Mouse (Mus musculus) kidney, postnatal 10 days (tissue): Measurements from ENCODE around the gene Uimc1.
"Not testable (repeated sequence)": the region's sequence is repeated elsewhere in the genome, so short reads cannot be mapped to it uniquely, and the experiment has no call there.

Source experiments
- DNase-seq: peaks from one replicate; pipeline ENCODE4 v3.0.0; 2021; ENCODE audit warnings: mixed read lengths

The Uimc1 gene

DNA sequence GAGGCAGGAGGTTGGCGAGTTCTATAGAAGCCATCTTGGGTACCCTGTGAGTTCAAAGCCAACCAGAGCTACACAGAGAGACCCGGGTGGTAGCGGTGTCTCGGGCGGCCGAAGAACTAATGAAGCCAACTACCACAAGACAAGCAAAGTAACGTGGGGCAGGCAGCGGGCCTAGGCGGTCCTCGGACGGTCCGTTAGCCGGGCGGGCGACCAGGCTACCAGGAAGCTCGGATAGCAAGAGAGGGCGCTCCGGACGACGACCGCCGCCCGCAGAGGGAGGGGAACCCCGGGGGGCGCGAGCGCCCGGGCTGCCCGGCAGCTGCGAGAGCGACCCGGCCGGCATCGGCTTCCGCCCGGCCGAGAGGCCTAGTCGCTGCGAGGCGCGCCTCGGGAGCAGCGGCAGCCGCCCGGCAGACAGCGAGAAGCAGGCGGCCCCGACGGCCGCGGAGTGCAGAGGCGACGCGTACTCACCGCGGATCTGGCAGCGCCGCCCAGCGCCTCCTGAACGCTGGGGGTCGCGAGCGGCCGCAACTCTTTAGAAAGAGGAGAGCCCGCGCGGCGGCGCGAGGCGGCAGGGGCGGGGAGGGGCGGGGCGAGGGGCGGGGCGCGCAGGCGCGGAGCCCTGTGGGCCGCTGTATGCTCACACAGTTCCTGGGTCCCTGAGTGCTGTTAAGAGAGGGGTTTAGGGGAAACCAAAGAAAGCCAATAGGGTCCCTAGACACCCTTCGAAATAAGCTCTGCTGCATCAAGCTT lies at the start of gene Uimc1:
Gene Uimc1, minus strand, starts transcription at position 575 of the 753 bp plus-strand sequence.
- DNase-seq: peak; percentile 93

DNA sequence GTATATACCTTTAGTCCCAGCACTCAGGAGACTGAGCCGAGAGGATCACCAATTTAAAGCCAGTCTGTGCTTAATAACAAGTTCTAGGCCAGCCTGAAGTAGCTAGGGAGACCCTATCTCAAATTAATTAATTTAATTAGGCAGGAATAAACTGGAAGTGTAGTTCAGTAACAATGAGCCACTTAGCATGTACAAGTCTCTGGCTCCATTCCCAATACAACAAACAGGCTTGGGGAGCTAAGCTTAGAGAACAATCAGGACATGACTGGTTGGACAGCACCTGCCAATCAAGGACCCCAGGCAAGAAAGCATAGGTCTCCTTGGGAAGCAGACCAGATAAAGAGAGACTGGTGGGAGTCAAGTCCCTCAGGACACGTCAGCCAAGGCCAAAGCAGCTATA lies 40.2 kb upstream of the Uimc1 start:
- DNase-seq: no peak

DNA sequence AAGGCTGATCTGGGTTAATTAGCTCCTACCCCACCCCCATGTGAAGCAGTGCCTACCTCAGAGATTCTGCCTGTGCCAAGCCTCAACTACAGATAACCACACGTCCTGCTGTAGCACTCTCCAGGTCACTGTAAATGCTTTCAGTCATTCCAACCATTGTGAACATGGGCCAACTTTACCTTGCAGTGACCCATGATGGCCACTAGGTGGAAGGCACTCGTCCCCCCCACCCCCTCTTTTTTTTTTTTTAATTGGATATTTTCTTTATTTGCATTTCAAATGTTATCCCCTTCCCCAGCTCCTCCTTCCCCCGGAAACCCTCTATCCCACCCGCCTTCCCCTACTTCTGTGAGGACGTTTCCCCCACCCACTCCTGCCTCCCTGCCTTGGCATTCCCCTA lies 35.3 kb upstream of the Uimc1 start:
- DNase-seq: no peak

DNA sequence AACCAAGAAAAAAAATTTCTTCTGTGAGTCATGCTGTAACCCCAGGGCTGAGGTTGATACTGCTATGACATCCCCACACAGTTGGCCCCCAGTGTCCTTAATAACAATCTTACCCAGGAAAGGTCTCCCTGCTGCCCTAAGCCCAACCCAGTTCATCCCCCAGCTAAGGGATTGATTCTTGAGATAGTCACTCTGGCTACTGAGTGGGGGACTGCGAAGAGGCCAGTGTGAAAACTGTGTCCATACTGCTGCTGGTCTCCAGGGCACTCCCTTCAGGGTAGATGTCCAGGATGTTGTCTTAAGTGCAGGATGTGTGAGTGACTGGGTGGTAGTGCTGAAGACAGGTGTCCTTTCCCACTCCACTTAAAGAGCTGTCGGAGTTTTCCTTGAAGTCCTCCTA lies 33.3 kb upstream of the Uimc1 start, which contains the start of gene Gm17617:
Gene Gm17617, minus strand, starts transcription at position 101 of the 400 bp plus-strand sequence.
- DNase-seq: no peak

DNA sequence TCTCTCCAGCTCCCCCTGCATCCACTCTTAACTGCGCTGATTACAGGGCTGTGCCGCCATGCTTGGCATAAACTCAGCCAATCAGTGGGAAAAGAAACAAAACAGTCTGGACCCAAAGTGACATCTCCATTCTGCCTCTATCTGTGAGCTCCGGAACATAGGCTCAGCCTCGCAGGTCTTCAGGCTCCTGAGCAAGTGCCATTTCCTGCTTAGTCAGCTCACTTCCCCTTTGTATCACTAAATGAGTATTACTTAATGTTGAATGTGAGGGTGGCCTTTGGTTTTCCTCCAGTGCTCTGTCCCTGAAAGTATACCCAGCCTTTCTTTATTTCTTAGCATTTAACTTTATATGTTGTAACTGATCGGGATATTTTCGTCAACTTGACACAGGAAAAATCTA lies 24.8 kb upstream of the Uimc1 start:
- DNase-seq: no peak

DNA sequence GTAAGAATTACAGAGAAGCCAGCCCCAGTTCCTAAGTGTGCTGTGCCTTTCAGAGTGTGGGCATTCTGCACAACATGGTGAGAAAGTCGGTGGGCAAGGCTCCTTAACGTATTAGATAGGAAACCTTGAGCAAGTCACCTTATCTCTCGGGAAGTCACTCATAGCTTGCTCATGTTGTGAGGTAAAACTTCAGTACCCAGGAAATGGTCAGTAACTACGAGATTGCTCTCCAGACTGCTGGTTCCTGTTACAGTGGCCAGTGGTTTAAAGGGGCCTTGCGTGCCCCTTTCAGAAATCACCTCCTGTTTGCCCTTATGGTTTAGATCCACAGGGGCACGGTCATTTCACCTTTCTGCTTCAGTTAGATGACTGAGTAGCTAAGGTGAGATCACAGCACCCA lies 14.3 kb upstream of the Uimc1 start:
- DNase-seq: no peak

DNA sequence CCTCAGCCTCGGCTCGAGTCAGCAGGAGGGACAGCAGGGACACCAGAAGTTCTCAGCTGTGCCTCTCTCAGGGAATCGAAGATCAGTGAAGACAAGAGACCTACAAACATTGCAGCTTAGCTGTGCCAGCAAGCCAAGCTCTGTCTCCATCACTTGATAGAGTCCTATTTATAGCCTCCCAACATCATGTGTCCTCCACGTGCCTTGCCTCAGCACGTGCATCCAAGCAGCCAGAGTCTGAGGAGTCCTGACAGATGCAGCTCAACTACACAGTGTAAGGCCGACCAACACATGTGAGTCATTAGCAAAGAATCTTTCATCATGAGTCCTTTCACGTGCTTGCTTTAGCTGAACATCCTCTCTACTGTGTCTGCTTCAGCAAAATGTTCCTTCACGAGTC lies 7.6 kb upstream of the Uimc1 start:
- DNase-seq: no peak

DNA sequence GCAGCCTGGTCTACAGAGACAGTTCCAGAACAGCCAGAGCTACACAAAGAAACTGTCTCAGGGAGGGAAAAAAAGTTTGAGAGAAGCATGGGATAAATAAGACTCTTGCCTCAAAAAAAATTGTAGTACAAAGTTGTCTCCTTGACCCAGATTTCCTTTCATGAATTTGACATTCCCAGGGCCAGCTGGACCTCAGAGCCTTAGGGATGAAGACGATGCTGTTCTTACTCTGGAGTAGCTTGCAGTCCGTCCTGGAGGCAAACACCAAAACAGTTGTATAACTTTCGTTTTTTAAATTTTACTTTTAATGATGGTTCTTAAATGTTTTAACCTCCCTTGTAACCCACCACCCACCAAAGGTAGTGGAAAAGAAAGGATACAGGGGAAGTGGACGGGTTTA lies 7.0 kb upstream of the Uimc1 start:
- DNase-seq: no peak

DNA sequence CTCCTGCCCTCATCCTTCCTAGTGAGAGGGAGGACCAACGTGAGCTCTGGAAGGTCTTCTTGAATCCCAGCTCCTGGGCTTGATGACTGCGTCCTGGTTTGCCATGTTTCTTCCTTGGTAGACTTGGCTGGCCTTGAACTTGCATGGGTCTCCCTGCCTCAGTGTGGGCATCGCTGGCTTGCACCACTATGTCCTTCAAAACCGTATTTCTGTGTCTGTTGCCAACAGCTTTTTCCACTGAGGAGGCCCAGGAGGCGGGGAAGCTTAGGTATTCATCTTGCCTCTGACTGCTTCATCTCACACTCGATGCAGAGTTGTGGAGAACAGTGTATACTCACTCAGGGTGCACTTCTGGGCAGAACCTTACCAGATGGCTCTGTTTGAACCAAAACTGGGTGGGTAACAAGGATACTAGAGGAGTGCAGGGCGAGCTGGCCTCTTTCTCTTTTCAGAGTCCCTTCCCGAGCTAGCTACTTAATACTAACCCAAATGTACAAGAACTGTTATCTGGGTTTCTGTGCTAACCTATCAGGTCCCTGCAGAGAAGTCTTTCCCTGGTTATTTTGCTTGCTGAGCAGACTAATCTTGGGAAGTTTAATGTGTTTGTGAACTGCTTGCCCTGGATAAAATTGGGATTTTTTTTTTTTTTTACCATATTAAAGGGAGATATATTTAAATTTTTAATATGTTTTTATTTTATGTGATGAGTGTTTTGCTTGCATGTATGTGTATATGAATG lies 6.0 kb upstream of the Uimc1 start:
- peak; percentile 10 for DNase-seq

DNA sequence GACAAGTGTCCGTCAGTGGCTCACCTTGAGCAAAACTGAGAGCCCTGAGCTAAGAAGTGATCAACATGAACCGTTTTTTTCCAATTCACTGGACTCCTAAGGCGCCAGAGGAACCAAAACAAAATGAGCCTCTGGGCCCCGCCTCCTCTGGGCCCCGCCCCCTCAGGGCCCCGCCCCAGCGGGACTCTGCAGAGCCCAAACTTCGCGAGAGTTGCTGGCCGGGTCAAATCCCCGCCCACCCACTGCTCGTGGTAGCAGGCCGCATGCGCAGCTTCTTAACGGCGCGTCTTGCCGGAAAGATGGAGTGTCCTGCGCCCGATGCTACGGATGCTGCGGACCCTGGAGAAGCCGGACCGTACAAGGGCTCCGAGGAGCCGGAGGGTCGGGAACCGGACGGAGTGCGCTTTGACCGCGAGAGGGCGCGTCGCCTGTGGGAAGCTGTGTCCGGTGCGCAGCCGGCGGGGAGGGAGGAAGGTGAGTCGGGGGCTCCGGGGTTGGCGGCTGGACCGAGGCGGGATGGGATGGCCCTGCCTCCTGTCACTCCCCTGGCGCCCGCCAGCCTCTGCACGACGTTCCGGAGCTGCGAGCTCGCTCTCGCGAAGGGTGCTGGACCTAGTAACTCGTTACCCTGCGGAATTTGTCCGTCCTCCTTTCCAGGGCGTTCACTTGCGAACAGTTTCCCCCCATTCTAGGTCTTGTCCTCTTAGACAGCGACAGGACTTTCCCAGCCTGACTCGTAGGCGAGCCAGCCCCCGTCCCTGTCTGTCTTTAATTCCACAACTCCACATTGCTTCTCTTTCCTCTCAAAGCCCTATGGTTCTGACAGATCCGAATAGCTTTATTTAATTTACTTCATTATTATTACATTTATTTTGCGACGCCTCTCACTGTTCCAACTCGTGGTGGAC lies 5.2 kb upstream of the Uimc1 start, which contains the start of gene Zfp346:
Gene Zfp346, plus strand, starts transcription at position 267 of the 908 bp plus-strand sequence.
- peak; percentile 99 for DNase-seq

DNA sequence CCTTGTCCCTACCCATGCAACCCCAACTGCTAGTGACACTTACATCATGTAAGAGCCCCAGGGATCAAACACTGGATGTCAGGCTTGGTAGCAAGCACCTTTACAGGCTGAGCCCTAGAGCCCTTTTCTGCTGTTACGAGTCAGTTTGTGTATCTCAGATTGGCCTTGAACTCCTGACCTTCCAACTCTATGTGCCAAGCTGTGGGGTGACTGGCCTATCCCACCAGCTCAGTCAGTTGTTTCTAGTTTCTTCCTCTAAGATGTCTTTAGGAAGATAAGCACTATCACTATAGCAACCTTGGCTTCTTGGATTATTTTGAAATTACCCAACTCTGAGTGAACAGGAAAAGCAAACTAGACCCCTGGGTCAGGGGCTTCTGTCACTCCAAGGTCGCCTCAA lies 3.3 kb upstream of the Uimc1 start:
- DNase-seq: no peak

DNA sequence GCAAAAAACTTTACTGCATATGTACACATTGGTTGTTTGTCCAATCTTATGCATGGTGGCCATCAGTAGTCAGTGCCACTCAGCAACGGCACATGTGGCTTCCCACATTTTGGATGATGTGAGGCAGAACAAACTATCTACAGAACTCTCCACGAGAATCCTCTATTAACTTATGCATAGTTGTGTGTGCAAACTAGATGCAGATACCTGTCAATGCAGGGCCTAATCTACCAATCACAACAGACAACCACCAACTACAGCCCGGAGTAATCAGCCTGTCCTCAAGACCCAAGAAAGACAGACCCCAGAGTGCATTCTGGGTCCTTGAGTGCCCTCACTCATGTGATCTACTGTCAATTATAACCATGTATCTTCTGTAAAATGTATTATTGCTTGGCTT lies 2.3 kb upstream of the Uimc1 start:
- no peak for DNase-seq

DNA sequence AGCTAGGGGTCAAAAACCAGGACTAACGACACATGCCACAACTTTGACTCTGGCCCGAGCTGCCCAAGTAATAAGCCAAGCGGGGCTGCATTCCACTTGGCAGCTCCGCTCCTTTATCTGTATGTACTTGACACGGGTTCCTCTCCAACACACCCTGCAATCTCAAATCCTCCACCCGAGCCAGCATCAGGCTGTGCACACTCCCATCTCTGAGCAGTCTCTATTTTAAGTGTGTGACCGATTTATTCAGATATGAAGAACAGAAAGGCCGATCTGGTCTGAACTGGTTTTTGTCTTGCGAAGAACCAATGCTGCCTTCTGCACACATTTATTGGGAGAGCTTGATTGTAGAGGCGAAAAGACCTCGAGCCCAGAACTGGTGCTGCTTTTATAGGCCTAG lies 1.5 kb upstream of the Uimc1 start:
- DNase-seq: no peak

DNA sequence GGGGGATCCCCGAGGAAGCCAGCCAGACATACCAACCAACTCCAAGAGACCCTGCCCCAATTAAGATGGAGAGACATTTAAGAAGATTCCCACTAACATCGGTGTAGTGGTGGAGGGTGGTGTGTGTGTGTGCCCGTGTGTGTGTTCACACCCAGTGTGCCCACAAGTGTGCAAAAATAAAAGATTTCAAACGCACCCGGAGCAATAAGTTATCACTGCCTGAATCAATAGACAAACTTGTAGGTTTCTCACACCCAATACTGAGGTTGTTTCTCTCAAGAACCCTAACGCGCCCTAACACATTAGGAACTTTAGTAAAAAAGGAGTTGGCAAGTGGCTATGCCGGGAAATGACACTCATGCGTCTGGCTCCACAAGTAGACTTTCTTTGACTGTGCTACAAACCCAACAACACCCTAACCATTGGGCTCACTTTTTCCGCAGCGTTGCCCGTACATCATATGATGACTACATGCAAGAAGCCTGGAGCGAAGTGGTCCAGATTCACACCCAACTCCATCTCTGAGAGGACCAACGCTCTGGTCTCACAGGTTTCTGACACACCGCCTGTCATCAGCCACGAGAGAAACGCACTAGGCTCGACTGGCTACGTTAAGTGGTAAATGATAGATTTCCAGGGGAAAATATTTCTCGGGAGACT lies 904 bp downstream of the Uimc1 start:
- DNase-seq: peak; percentile 29

DNA sequence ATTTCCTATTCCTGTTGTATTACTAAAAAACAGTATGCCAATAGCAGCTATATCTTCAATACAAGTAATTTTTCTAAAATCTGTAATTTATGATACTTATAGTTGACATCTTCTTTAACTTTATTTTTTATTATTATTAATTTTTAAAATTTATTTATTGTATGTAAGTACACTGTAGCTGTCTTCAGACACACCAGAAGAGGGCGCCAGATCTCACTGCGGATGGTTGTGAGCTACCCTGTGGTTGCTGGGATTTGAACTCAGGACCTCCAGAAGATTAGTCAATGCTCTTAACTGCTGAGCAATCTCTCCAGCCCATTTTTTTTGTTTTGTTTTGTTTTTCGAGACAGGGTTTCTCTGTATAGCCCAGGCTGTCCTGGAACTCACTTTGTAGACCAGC lies 2.3 kb downstream of the Uimc1 start:
- not testable (repeated sequence) for DNase-seq

DNA sequence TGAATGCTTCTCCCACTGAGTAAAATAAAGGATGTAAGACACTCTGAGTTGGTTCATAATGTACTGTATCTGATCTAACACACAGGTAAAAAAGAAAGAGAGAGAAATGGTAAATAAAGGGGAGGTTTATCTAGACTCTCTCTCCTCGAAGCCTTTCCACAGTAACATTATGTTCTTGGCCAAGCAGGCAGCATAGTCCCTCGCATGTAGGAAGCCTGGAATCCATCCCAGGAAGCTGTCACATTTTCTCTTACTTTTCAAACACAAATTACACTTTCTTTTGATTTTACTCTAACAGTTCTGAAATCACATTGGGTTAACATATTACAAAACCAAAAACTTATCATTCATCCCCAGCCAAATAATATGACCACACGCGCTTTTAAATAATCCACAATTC lies 7.5 kb downstream of the Uimc1 start:
- no peak for DNase-seq

DNA sequence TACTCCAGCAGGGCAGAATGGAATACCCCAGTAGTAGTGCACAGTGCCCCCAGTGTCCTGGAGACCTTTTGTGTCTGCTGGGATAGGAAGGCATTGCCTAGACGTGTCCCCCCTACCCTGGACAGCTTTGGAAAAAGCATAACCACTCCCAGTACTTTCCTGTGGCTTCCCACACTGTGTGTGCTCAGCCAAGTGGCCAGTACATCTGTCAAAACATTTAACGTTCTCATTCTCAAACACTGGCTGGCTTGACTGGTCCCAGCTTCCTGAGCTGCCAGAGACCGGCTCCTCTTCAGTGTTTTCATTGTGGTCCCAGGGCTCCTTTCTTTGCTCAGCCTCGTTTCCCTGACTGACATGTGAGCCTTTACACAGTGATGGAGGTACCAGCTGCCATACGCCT lies 24.5 kb downstream of the Uimc1 start:
- DNase-seq: no peak

DNA sequence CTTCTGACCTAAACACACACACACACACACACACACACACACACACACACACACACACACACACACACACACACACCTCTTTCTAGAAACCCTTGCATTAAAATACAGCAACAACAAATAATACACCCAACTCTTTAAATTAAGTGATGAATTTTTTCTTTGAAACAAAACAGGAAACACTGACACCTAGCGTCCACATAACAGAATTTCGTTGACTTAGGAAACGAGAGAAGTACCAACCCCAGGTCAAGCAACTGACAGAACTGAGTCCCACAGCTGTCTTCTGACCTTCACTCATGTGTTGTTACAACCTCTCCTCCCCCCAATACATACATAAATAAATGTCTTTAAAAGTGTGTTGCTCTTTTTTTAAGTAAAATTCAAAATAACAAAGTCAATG lies 28.8 kb downstream of the Uimc1 start:
- DNase-seq: peak; percentile 8

DNA sequence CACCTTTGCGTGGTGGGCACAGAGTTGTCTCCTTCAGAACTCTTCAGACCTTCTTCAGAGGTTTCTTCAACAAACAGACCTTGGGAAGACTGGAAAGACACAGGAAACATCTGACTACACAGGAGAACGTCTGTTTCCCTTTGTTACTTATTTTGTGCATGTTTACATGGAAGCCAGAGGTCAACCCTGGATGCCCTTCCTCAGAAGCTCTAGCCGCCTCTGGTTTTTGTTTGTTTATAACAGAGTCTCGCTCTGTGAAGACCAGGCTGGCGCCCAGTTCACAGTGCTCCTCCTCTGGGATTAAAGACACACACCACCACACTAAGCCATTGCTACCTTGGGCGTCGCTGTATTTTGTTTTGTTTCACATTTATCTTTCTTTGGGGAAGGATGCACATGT lies 30.4 kb downstream of the Uimc1 start:
- no peak for DNase-seq

DNA sequence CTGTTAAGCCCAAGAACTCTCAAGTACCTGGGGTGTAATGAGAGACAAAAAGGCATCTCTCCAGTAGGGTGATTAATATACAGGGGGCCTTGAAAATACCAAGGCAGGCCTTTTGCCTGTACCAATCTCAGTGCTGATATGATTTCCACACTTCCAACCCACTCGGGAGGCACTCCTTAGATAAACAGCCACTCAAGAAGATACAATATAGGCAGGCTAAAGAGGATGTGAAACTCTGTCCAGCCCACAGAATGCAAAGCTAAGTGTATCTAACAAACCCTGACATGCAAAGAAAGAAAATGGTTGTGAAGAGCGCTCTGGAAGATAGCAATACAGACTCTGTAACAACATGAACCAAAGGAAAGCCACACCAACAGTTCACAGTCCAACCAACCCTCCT lies 36.8 kb downstream of the Uimc1 start:
- no peak for DNase-seq

DNA sequence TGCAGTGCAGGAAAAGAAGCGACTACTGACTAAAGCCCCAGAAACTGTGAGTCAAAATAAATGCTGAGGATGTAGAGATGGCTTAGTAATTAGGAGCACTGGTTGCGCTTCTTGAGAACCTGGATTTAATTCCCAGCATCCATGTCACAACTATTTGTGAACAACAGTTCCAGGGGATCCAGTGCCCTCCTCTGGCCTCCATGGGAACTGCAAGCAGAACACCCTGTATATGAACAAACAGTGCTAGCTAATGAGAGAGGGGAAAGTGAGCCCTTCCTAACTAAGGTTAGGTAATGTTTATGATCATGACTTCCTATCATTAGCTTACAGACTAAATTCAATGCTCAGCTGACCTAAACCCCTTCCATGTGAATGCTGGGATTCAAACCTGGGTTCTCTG lies 42.1 kb downstream of the Uimc1 start:
- peak; percentile 27 for DNase-seq

DNA sequence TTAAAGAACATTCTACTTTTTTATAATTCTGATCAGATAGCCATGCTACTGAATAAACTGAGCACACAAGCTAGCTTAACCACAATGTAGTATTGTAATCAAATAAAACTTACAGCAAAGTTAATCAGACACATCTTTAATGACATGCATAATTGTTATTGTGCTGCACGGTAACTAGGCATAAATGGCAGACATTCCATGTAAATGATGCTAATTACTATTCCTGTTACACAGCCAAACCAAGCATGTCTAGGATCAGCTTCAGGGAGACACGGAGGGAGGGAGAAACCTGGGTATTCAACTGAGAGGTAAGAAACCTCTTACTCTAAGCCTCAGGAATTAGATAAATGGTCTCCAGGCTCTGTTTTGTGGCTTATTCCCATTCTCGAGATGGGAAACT lies 52.4 kb downstream of the Uimc1 start:
- no peak for DNase-seq

DNA sequence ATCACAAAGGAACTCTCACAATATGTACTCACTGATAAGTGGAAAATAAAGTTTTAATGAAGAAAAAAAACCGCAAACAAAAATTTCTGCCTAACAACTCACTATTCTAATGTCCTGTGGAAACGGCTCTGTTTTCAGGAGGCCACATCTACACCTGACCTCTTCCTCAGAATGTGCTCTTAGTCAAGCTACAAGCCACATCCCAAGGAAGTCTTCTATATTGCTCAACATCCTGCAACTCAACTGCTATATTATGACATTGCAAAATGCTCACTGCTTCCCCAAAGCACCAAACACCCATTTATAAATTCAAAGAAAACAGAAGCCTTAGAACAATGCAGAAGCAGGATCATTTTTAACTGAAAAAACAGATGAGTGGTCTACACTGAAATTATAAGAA lies 60.1 kb downstream of the Uimc1 start:
- DNase-seq: no peak
